Mouse (Mus musculus): ENCODE data around the gene Traip.
A peak's percentile ranks its signal among the peaks of the same experiment; 100 is the strongest.
"Not testable (repeated sequence)": the region's sequence is repeated elsewhere in the genome, so short reads cannot be mapped to it uniquely, and the experiment has no call there.

Gene Traip

GRCm38 (mm10) chr9:108001922-108002770 is 52.2 kb downstream of the Traip start, which contains the start of gene Ip6k1:
Gene Ip6k1 (plus strand): TSS chr9:108002501.
- peak; percentile 100 for DNase-seq (ENCODE audit: low spot score in 2 of 2)

GRCm38 (mm10) chr9:108002778-108003530 is 53.0 kb downstream of the Traip start:
- DNase-seq (ENCODE audit: low spot score in 2 of 2): peak in 1 of 2 experiments; percentile 61

- DNase-seq (ENCODE audit: low spot score in 2 of 2): no peak
These were observed 53.6 kb downstream of the Traip start for GRCm38 (mm10) chr9:108003531-108003890.

GRCm38 (mm10) chr9:108008041-108008440 is 58.1 kb downstream of the Traip start:
- DNase-seq (ENCODE audit: low spot score in 2 of 2): no peak

GRCm38 (mm10) chr9:108010385-108010784 is 60.4 kb downstream of the Traip start:
- no peak for DNase-seq (ENCODE audit: low spot score in 2 of 2)

GRCm38 (mm10) chr9:108013577-108013976 is 63.6 kb downstream of the Traip start:
- not testable (repeated sequence) for DNase-seq (ENCODE audit: low spot score in 2 of 2)

GRCm38 (mm10) chr9:108017127-108017526 is 67.2 kb downstream of the Traip start:
- no peak for DNase-seq (ENCODE audit: low spot score in 2 of 2)

- DNase-seq (ENCODE audit: low spot score in 2 of 2): no peak
These were observed 70.8 kb downstream of the Traip start for GRCm38 (mm10) chr9:108020741-108021140.

All from right cerebral cortex, postnatal 10 days (tissue).